ENCODE assay signal across 7 mouse cellular contexts in the genomic region with DNA sequence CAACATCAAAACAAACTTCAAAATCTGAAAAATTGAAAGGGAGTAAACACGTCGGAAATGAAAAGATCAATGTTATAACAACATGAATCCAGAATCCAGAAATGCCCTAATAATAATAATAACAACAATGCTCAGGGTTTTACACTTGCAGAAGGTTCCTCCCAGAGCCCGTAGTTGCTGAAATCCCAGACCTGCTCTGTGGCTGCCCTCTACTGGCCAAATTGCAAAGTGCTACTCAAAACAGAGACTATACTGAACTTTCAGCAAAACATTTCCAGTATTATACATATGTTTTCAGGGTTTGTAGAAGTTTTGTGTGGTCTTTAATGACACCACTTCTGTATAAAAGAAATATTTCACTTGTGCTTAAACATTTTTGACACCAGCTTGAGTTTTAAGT.
A peak's percentile ranks its signal among the peaks of the same experiment; 100 is the strongest.
DNase-seq lines count a peak whose midpoint lies in the region; ATAC-seq and TF ChIP-seq lines count a peak whose summit lies in the region.

No protein-coding gene starts in this region.

- no peaks in the 10 kb centered on the region for H3K9me3 ChIP-seq in CH12.LX (replicated peaks; ENCODE audit: low read length)

- H3K4me3 ChIP-seq in CH12.LX (replicated peaks in 1 of 3; ENCODE audit: low read depth in 2 of 3, low read length in 2 of 3, poor library complexity in 1 of 3): no peak overlapping the region

- no peak for TF ChIP-seq POLR2A in CH12.LX (IDR thresholded peaks at IDR 0.05; ENCODE audit: low read depth, low read length)

- no peaks in the 10 kb centered on the region for H3K79me2 ChIP-seq in CH12.LX (replicated peaks; ENCODE audit: control insufficient read depth, extremely low read depth, insufficient read depth, poor library complexity, severe bottlenecking)

- in situ Hi-C loops in CH12.LX (cut with MboI; ENCODE audit: low pct_ligation_motif_present, low pct_unique_long_range_greater_than_20kb, low sequenced_read_pairs): no loop called here

- no peak overlapping the region for H3K4me2 ChIP-seq in CH12.LX (ENCODE audit: insufficient read depth, low read depth, poor library complexity, severe bottlenecking)

- TF ChIP-seq RAD21 in CH12.LX (IDR thresholded peaks at IDR 0.05; ENCODE audit: low read depth, low read length): peak; percentile 90

- dilution Hi-C loops in CH12.LX (cut with MboI; ENCODE audit: extremely low pct_ligation_motif_present, extremely low pct_unique_long_range_greater_than_20kb, low sequenced_read_pairs): no loop called here

- no peaks in the 10 kb centered on the region for H3K27me3 ChIP-seq in CH12.LX (replicated peaks)

- peak; percentile 59 for DNase-seq in CH12.LX (ENCODE audit: extremely low read depth)
- peak; percentile 72 for DNase-seq in NIH3T3 (ENCODE audit: low read depth)
- DNase-seq in cerebellum, postnatal 25 days: peak; percentile 66 to 83
- peak; percentile 25 for DNase-seq in gastrocnemius, postnatal 14 days
- peak; percentile 26 to 69 for DNase-seq in layer of hippocampus, adult 8-10 months (ENCODE audit: low spot score in 2 of 2)
- DNase-seq in right cerebral cortex, postnatal 14 days: peak; percentile 78

- TF ChIP-seq EP300 in CH12.LX (IDR thresholded peaks at IDR 0.05; ENCODE audit: low read length): no peak

- no peak overlapping the region for H3K27ac ChIP-seq in CH12.LX (ENCODE audit: insufficient read depth, low read depth)

- ATAC-seq in megakaryocyte, adult 5-6 weeks (ENCODE audit: poor library complexity, severe bottlenecking): peak; percentile 80

- H3K36me3 ChIP-seq in CH12.LX (replicated peaks in 1 of 2; ENCODE audit: control insufficient read depth in 1 of 2, insufficient read depth in 1 of 2, low read length in 1 of 2): no peaks in the 10 kb centered on the region

- H3K4me1 ChIP-seq in CH12.LX (ENCODE audit: control insufficient read depth in 1 of 2, insufficient read depth in 2 of 2): peaks cover 0 to 7% of the 10 kb centered on the region in 2 experiments; a peak in 2 of 4 replicates

- H3K9ac ChIP-seq in CH12.LX (ENCODE audit: insufficient read depth, low read depth): no peak overlapping the region

- intact Hi-C loops in gastrocnemius, postnatal 14 days (cut with DNase I; ENCODE audit: low total_unique reads): no loop called here

- peak; percentile 87 for TF ChIP-seq CTCF in CH12.LX (conservative IDR thresholded peaks at IDR 0.05 in 1 of 2, IDR thresholded peaks at IDR 0.05 in 1 of 2; ENCODE audit: low read depth in 2 of 2, low read length in 2 of 2)

TF ChIP-seq in CH12.LX, 34 proteins besides CTCF, POLR2A, EP300 and RAD21:
- TF ChIP-seq MYC (IDR thresholded peaks at IDR 0.05; ENCODE audit: low read depth, low read length) (no peak), USF2 (conservative IDR thresholded peaks at IDR 0.05; ENCODE audit: low read depth, low read length) (no peak), TBP (conservative IDR thresholded peaks at IDR 0.05; ENCODE audit: low read depth, low read length) (no peak), MEF2A (IDR thresholded peaks at IDR 0.05; ENCODE audit: borderline replicate concordance, low read depth, low read length) (no peak), MXI1 (IDR thresholded peaks at IDR 0.05; ENCODE audit: low read depth, low read length) (no peak), RCOR1 (conservative IDR thresholded peaks at IDR 0.05; ENCODE audit: low read depth, low read length) (no peak), E2F4 (IDR thresholded peaks at IDR 0.05; ENCODE audit: insufficient replicate concordance, low read depth, low read length) (no peak), SIN3A (IDR thresholded peaks at IDR 0.05; ENCODE audit: low read length) (no peak), NRF1 (IDR thresholded peaks at IDR 0.05; ENCODE audit: low read depth, low read length) (no peak), IRF4 (IDR thresholded peaks at IDR 0.05; ENCODE audit: low read depth, low read length) (no peak), KAT2A (IDR thresholded peaks at IDR 0.05; ENCODE audit: insufficient replicate concordance, low read length) (no peak), UBTF (IDR thresholded peaks at IDR 0.05; ENCODE audit: low read depth, low read length) (no peak), POLR2AphosphoS2 (IDR thresholded peaks at IDR 0.05; ENCODE audit: low read depth, low read length) (no peak), GABPA (IDR thresholded peaks at IDR 0.05; ENCODE audit: insufficient replicate concordance, low read depth, low read length) (no peak), ZC3H11A (IDR thresholded peaks at IDR 0.05; ENCODE audit: low read depth, low read length) (peak; percentile 31), USF1 (IDR thresholded peaks at IDR 0.05; ENCODE audit: low read depth, low read length) (no peak), NELFE (IDR thresholded peaks at IDR 0.05; ENCODE audit: low read depth, low read length) (peak; percentile 34; the same call in 1 of the 2 replicates), CHD2 (IDR thresholded peaks at IDR 0.05; ENCODE audit: low read length) (no peak), ZKSCAN1 (IDR thresholded peaks at IDR 0.05; ENCODE audit: borderline replicate concordance, low read depth, low read length) (no peak), ZNF384 (IDR thresholded peaks at IDR 0.05; ENCODE audit: low read depth, low read length) (no peak), ELF1 (IDR thresholded peaks at IDR 0.05; ENCODE audit: low read depth, low read length) (no peak), SMC3 (IDR thresholded peaks at IDR 0.05; ENCODE audit: low read depth, low read length) (peak; percentile 65), JUN (IDR thresholded peaks at IDR 0.05; ENCODE audit: insufficient read depth, low read depth, low read length) (no peak)

Comparison
In these comparisons a context has a peak if more than half of its experiments do, and no peak if none do; other contexts are left out.
1. DNase-seq: peak in every context shown above with its lines; median percentile 78 in right cerebral cortex, postnatal 14 days; 74 in cerebellum, postnatal 25 days; 72 in NIH3T3; 59 in CH12.LX; 48 in layer of hippocampus, adult 8-10 months; 25 in gastrocnemius, postnatal 14 days.